ENCODE assay signal across 11 mouse cellular contexts in genomic region chr11:102051541-102051940, GRCm38 (mm10). TPM values are rescaled to one million over a fixed set of nuclear protein-coding genes. Genes with fewer than 3 reads are reported as not detected.
DNase-seq lines count a peak whose midpoint lies in the region; ATAC-seq and TF ChIP-seq lines count a peak whose summit lies in the region.
"Had no signal": no experiment of that assay in that cellular context is flagged by ENCODE, and none has a peak within 500 bp of the region (broad histone marks: within the 10 kb centered on the region; RNA-seq: fewer than 3 reads in every experiment).

No protein-coding gene starts in this region.

- ATAC-seq in midbrain, embryonic 14.5 days (ENCODE audit: low FRiP score, low TSS enrichment): no peak
- ATAC-seq in heart, embryonic 16.5 days (replicated peaks; ENCODE audit: extremely low read depth, insufficient read depth, low FRiP score): peak; percentile 39
- ATAC-seq in liver, embryonic 13.5 days (ENCODE audit: low read depth): no peak
- ATAC-seq in monocyte, adult 5-6 weeks (replicated peaks; ENCODE audit: insufficient number of reproducible peaks, low FRiP score, low TSS enrichment, poor library complexity, severe bottlenecking): no peak
- ATAC-seq: hindbrain, postnatal 0 days had no signal

- no peak for TF ChIP-seq CTCF in testis, adult 2 months (IDR thresholded peaks at IDR 0.05; ENCODE audit: control insufficient read depth, insufficient read depth, insufficient replicate concordance, low read depth, low read length)

- DNase-seq in midbrain, embryonic 10.5 days (ENCODE audit: low spot score): no peak
- no peak for DNase-seq in midbrain, embryonic 14.5 days
- DNase-seq in liver, embryonic 13.5 days: no peak
- no peak for DNase-seq in cerebellum, adult 18-20 months
- DNase-seq in spleen, postnatal 14 days (ENCODE audit: low spot score in 2 of 2): no peak

- no peak overlapping the region for H3K9ac ChIP-seq in midbrain, embryonic 14.5 days (replicated peaks; ENCODE audit: low read length)
- 0 out of 2 replicates have a peak overlapping the region, but pooled peaks have one; percentile 47 for H3K9ac ChIP-seq in heart, embryonic 16.5 days (ENCODE audit: low read length)
- H3K9ac ChIP-seq in liver, embryonic 13.5 days: no peak overlapping the region
- H3K9ac ChIP-seq: embryonic facial prominence, embryonic 12.5 days had no signal

- H3K27ac ChIP-seq in midbrain, embryonic 10.5 days (replicated peaks): peak overlapping the region; percentile 57
- no peak overlapping the region for H3K27ac ChIP-seq in midbrain, embryonic 14.5 days (replicated peaks; ENCODE audit: low read depth, low read length)
- H3K27ac ChIP-seq in heart, embryonic 16.5 days (ENCODE audit: low read length): peak overlapping the region; percentile 87
- H3K27ac ChIP-seq in liver, embryonic 13.5 days: peak overlapping the region; percentile 37; the same call in 1 of the 2 replicates
- peak overlapping the region; percentile 62; the same call in 1 of the 2 replicates for H3K27ac ChIP-seq in testis, adult 2 months (ENCODE audit: control insufficient read depth, insufficient read depth, low read depth, low read length)
- H3K27ac ChIP-seq: embryonic facial prominence, embryonic 12.5 days; hindbrain, postnatal 0 days; macrophage had no signal

- H3K4me1 ChIP-seq in midbrain, embryonic 10.5 days: peaks cover 11% of the 10 kb centered on the region
- H3K4me1 ChIP-seq in midbrain, embryonic 14.5 days (ENCODE audit: control insufficient read depth, insufficient read depth, low read length): no peaks in the 10 kb centered on the region
- H3K4me1 ChIP-seq in heart, embryonic 16.5 days (ENCODE audit: control insufficient read depth, insufficient read depth, low read length): peaks cover 2% of the 10 kb centered on the region; the same call in 1 of the 2 replicates
- no peaks in the 10 kb centered on the region for H3K4me1 ChIP-seq in liver, embryonic 13.5 days (replicated peaks)
- H3K4me1 ChIP-seq in testis, adult 2 months (ENCODE audit: control insufficient read depth, insufficient read depth, low read length): peaks cover 2% of the 10 kb centered on the region
- H3K4me1 ChIP-seq: embryonic facial prominence, embryonic 12.5 days had no signal

- 0 out of 2 replicates have a peak, but pooled peaks cover under 1% of the 10 kb centered on the region for H3K9me3 ChIP-seq in midbrain, embryonic 10.5 days (replicated peaks)
- no peaks in the 10 kb centered on the region for H3K9me3 ChIP-seq in midbrain, embryonic 14.5 days (ENCODE audit: control insufficient read depth, low read length)
- H3K9me3 ChIP-seq in heart, embryonic 16.5 days (replicated peaks; ENCODE audit: control insufficient read depth, low read length): no peaks in the 10 kb centered on the region
- no peaks in the 10 kb centered on the region for H3K9me3 ChIP-seq in liver, embryonic 13.5 days (replicated peaks)

- H3K27me3 ChIP-seq in midbrain, embryonic 10.5 days (ENCODE audit: low read depth, poor library complexity, severe bottlenecking): no peaks in the 10 kb centered on the region; the same call in 1 of the 2 replicates
- no peaks in the 10 kb centered on the region for H3K27me3 ChIP-seq in midbrain, embryonic 14.5 days (ENCODE audit: control insufficient read depth, insufficient read depth, low read length)
- peaks cover 2% of the 10 kb centered on the region; the same call in 1 of the 2 replicates for H3K27me3 ChIP-seq in heart, embryonic 16.5 days (ENCODE audit: control insufficient read depth, insufficient read depth, low read length)
- H3K27me3 ChIP-seq in liver, embryonic 13.5 days: peaks cover 21% of the 10 kb centered on the region; the same call in 1 of the 2 replicates
- H3K27me3 ChIP-seq in testis, adult 2 months (ENCODE audit: control insufficient read depth, insufficient read depth, low read length): no peaks in the 10 kb centered on the region

- H3K4me3 ChIP-seq in midbrain, embryonic 10.5 days: no peak overlapping the region
- H3K4me3 ChIP-seq in midbrain, embryonic 14.5 days (replicated peaks; ENCODE audit: low read depth, low read length): no peak overlapping the region
- H3K4me3 ChIP-seq in heart, embryonic 16.5 days (ENCODE audit: low read length): no peak overlapping the region
- no peak overlapping the region for H3K4me3 ChIP-seq in liver, embryonic 13.5 days (replicated peaks)
- H3K4me3 ChIP-seq in testis, adult 2 months (ENCODE audit: control insufficient read depth, low read depth, low read length): no peak overlapping the region
- H3K4me3 ChIP-seq: embryonic facial prominence, embryonic 12.5 days had no signal

- TF ChIP-seq POLR2A in testis, adult 2 months (IDR thresholded peaks at IDR 0.05; ENCODE audit: control insufficient read depth, low read depth, low read length): no peak

- no peaks in the 10 kb centered on the region for H3K36me3 ChIP-seq in midbrain, embryonic 10.5 days
- no peaks in the 10 kb centered on the region for H3K36me3 ChIP-seq in midbrain, embryonic 14.5 days (ENCODE audit: control insufficient read depth, insufficient read depth, low read length)
- no peaks in the 10 kb centered on the region for H3K36me3 ChIP-seq in heart, embryonic 16.5 days (ENCODE audit: control insufficient read depth, insufficient read depth)
- H3K36me3 ChIP-seq in liver, embryonic 13.5 days: no peaks in the 10 kb centered on the region
- H3K36me3 ChIP-seq in testis, adult 2 months (ENCODE audit: control insufficient read depth, insufficient read depth, low read length): no peaks in the 10 kb centered on the region
- H3K36me3 ChIP-seq: embryonic facial prominence, embryonic 12.5 days had no signal

- no peak overlapping the region for H3K4me2 ChIP-seq in midbrain, embryonic 14.5 days (ENCODE audit: low read length)
- H3K4me2 ChIP-seq in heart, embryonic 16.5 days (ENCODE audit: low read depth, low read length): 0 out of 2 replicates have a peak overlapping the region, but pooled peaks have one; percentile 5
- H3K4me2 ChIP-seq in liver, embryonic 13.5 days: no peak overlapping the region
- H3K4me2 ChIP-seq: embryonic facial prominence, embryonic 12.5 days had no signal

- 67% methylated on average over 4 of the region's 4 CpGs for WGBS in midbrain, embryonic 10.5 days
- 79% methylated on average over 4 of the region's 4 CpGs for WGBS in midbrain, embryonic 14.5 days
- 46% methylated on average over 4 of the region's 4 CpGs for WGBS in heart, embryonic 16.5 days
- 46% methylated on average over 4 of the region's 4 CpGs for WGBS in liver, embryonic 13.5 days (ENCODE audit: insufficient replicate concordance)

RNA-seq across cellular contexts. Expression of gene Cd300lg, which starts 10.2 kb away (rescaled TPM):
- polyA plus RNA-seq in midbrain, embryonic 10.5 days (2016; fragmentation: Nextera tagmentation; extraction: Ambion mirVana): 0.20 and 0.25 TPM in 2 replicates
- polyA plus RNA-seq in midbrain, embryonic 14.5 days (2014; fragmentation: Nextera tagmentation; extraction: Ambion mirVana): 0.15 and 0.17 TPM in 2 replicates
- 11.6 TPM in 2 replicates for polyA plus RNA-seq in heart, embryonic 16.5 days (2015; fragmentation: Nextera tagmentation; extraction: Ambion mirVana)
- 0.51 and 0.63 TPM in 2 replicates for polyA plus RNA-seq in liver, embryonic 13.5 days (2015; fragmentation: Nextera tagmentation; extraction: Ambion mirVana)
- polyA plus RNA-seq in testis, adult 2 months (2012; rRNA removed): 2.5 and 2.7 TPM in 2 replicates
- total RNA-seq in monocyte, adult 5-6 weeks (2017): 2.0 to 8.0 TPM (median 3.3 TPM) in 3 replicates

RNA-seq across cellular contexts. Expression of gene Mpp3, which starts 23.3 kb away (rescaled TPM):
- polyA plus RNA-seq in midbrain, embryonic 10.5 days (2016; fragmentation: Nextera tagmentation; extraction: Ambion mirVana): 13.3 and 16.9 TPM in 2 replicates
- 45.4 and 54.2 TPM in 2 replicates for polyA plus RNA-seq in midbrain, embryonic 14.5 days (2014; fragmentation: Nextera tagmentation; extraction: Ambion mirVana)
- 4.2 and 4.9 TPM in 2 replicates for polyA plus RNA-seq in heart, embryonic 16.5 days (2015; fragmentation: Nextera tagmentation; extraction: Ambion mirVana)
- 0.24 and 0.36 TPM in 2 replicates for polyA plus RNA-seq in liver, embryonic 13.5 days (2015; fragmentation: Nextera tagmentation; extraction: Ambion mirVana)
- polyA plus RNA-seq in testis, adult 2 months (2012; rRNA removed): 11.0 and 14.7 TPM in 2 replicates
- not detected in 3 replicates for total RNA-seq in monocyte, adult 5-6 weeks (2017)
- polyA plus RNA-seq: macrophage had no signal

RNA-seq across cellular contexts. Expression of gene Mpp2, which starts 36.8 kb away (rescaled TPM):
- polyA plus RNA-seq in midbrain, embryonic 10.5 days (2016; fragmentation: Nextera tagmentation; extraction: Ambion mirVana): 15.5 and 18.7 TPM in 2 replicates
- polyA plus RNA-seq in midbrain, embryonic 14.5 days (2014; fragmentation: Nextera tagmentation; extraction: Ambion mirVana): 22.5 and 23.9 TPM in 2 replicates
- 6.6 and 9.1 TPM in 2 replicates for polyA plus RNA-seq in heart, embryonic 16.5 days (2015; fragmentation: Nextera tagmentation; extraction: Ambion mirVana)
- polyA plus RNA-seq in liver, embryonic 13.5 days (2015; fragmentation: Nextera tagmentation; extraction: Ambion mirVana): 10.2 and 13.3 TPM in 2 replicates
- polyA plus RNA-seq in testis, adult 2 months (2012; rRNA removed): 1.2 and 1.5 TPM in 2 replicates
- not detected in 3 replicates for total RNA-seq in monocyte, adult 5-6 weeks (2017)
- polyA plus RNA-seq: macrophage had no signal

RNA-seq across cellular contexts. Expression of gene Ppy, which starts 49.6 kb away (rescaled TPM):
- polyA plus RNA-seq in midbrain, embryonic 10.5 days (2016; fragmentation: Nextera tagmentation; extraction: Ambion mirVana): not detected in 2 replicates
- polyA plus RNA-seq in midbrain, embryonic 14.5 days (2014; fragmentation: Nextera tagmentation; extraction: Ambion mirVana): not detected in 2 replicates
- not detected in 2 replicates for polyA plus RNA-seq in heart, embryonic 16.5 days (2015; fragmentation: Nextera tagmentation; extraction: Ambion mirVana)
- not detected in 2 replicates for polyA plus RNA-seq in liver, embryonic 13.5 days (2015; fragmentation: Nextera tagmentation; extraction: Ambion mirVana)
- not detected in 2 replicates for polyA plus RNA-seq in testis, adult 2 months (2012; rRNA removed)
- total RNA-seq in monocyte, adult 5-6 weeks (2017): not detected in 3 replicates
- total RNA-seq: hindbrain, postnatal 0 days had no signal
- polyA plus RNA-seq: embryonic facial prominence, embryonic 12.5 days; hindbrain, postnatal 0 days; macrophage had no signal

RNA-seq across cellular contexts. Expression of gene Pyy, which starts 56.1 kb away (rescaled TPM):
- polyA plus RNA-seq in midbrain, embryonic 10.5 days (2016; fragmentation: Nextera tagmentation; extraction: Ambion mirVana): not detected in 2 replicates
- not detected in 2 replicates for polyA plus RNA-seq in midbrain, embryonic 14.5 days (2014; fragmentation: Nextera tagmentation; extraction: Ambion mirVana)
- not detected in 2 replicates for polyA plus RNA-seq in heart, embryonic 16.5 days (2015; fragmentation: Nextera tagmentation; extraction: Ambion mirVana)
- not detected in 2 replicates for polyA plus RNA-seq in liver, embryonic 13.5 days (2015; fragmentation: Nextera tagmentation; extraction: Ambion mirVana)
- 8.2 and 9.4 TPM in 2 replicates for polyA plus RNA-seq in testis, adult 2 months (2012; rRNA removed)
- not detected in 3 replicates for total RNA-seq in monocyte, adult 5-6 weeks (2017)
- polyA plus RNA-seq: embryonic facial prominence, embryonic 12.5 days; macrophage had no signal
